Mouse (Mus musculus) stomach, adult 2 months (tissue): ENCODE measurements around the gene Gm14685. TPM values are rescaled to one million over a fixed set of nuclear protein-coding genes. Genes with fewer than 3 reads are reported as not detected.

ENCODE experiments used
- polyA plus RNA-seq: library from polyadenylated mRNA; depleted of rRNA; stranded (reverse); fragments of >200 nt; gene quantifications from 2 replicates; pipeline ENCODE4 v1.2.3, GENCODE M21; 2012; rRNA removed

Gene Gm14685
- polyA plus RNA-seq = 0.02 TPM in 1 of 2 replicates, not detected in the other

GRCm38 (mm10) chrX:73116747-73117146 is at the start of gene Gm14685:
TSS of gene Gm14685 (plus strand) at chrX:73117047.

GRCm38 (mm10) chrX:73082267-73083055 is 34.4 kb upstream of the Gm14685 start, which contains the start of gene Xlr4a:
TSS of gene Xlr4a (minus strand) at chrX:73082478.

GRCm38 (mm10) chrX:73096941-73097508 is 19.8 kb upstream of the Gm14685 start, which contains the start of gene Xlr3a:
TSS of gene Xlr3a (minus strand) at chrX:73097095.

GRCm38 (mm10) chrX:73148496-73148895 is 31.6 kb downstream of the Gm14685 start, which contains the start of gene Xlr5b:
TSS of gene Xlr5b (plus strand) at chrX:73148796.

GRCm38 (mm10) chrX:73149350-73149749 is 32.5 kb downstream of the Gm14685 start, which contains the start of gene DXBay18:
TSS of gene DXBay18 (minus strand) at chrX:73149450.

GRCm38 (mm10) chrX:73176889-73177288 is 60.0 kb downstream of the Gm14685 start, which contains the start of gene Spin2d:
TSS of gene Spin2d (minus strand) at chrX:73176989.

Other genes with a start within 250 kb of the Gm14685 start
- 0.41 and 0.56 TPM in 2 replicates for gene Cetn2, start 198.6 kb upstream of the Gm14685 start, polyA plus RNA-seq
- gene Nsdhl, start 198.5 kb upstream of the Gm14685 start, polyA plus RNA-seq = 3.7 and 5.7 TPM in 2 replicates
- gene Zfp185, start 129.7 kb upstream of the Gm14685 start, polyA plus RNA-seq = 1.2 and 1.7 TPM in 2 replicates
- gene Pnma5, start 79.9 kb upstream of the Gm14685 start, polyA plus RNA-seq = not detected in 2 replicates
- gene Pnma3, start 52.3 kb upstream of the Gm14685 start, polyA plus RNA-seq = not detected in 2 replicates
- gene Xlr4a, start 34.6 kb upstream of the Gm14685 start, polyA plus RNA-seq = not detected in 2 replicates
- gene Xlr3a, start 20.0 kb upstream of the Gm14685 start, polyA plus RNA-seq = 0.29 and 1.0 TPM in 2 replicates
- not detected in 2 replicates for gene Xlr5b, start 31.7 kb downstream of the Gm14685 start, polyA plus RNA-seq
- gene DXBay18, start 32.4 kb downstream of the Gm14685 start, polyA plus RNA-seq = not detected in 2 replicates
- not detected in 2 replicates for gene Spin2d, start 59.9 kb downstream of the Gm14685 start, polyA plus RNA-seq
- gene Xlr3b, start 75.2 kb downstream of the Gm14685 start, polyA plus RNA-seq = 0.06 TPM in 1 of 2 replicates, not detected in the other
- gene Xlr4b, start 97.3 kb downstream of the Gm14685 start, polyA plus RNA-seq = not detected in 2 replicates
- gene F8a, start 111.2 kb downstream of the Gm14685 start, polyA plus RNA-seq = 20.4 and 37.1 TPM in 2 replicates
- not detected in 2 replicates for gene Xlr4c, start 126.1 kb downstream of the Gm14685 start, polyA plus RNA-seq
- not detected in 2 replicates for gene Xlr3c, start 148.3 kb downstream of the Gm14685 start, polyA plus RNA-seq
- gene Xlr5a, start 175.9 kb downstream of the Gm14685 start, polyA plus RNA-seq = not detected in 2 replicates
- not detected in 2 replicates for gene Xlr5c, start 175.9 kb downstream of the Gm14685 start, polyA plus RNA-seq
- gene Gm45015, start 219.8 kb downstream of the Gm14685 start, polyA plus RNA-seq = not detected in 2 replicates
- gene Zfp275, start 225.6 kb downstream of the Gm14685 start, polyA plus RNA-seq = 2.1 and 2.9 TPM in 2 replicates